Comparison of ENCODE assay signal across 10 mouse cellular contexts in the genomic region with DNA sequence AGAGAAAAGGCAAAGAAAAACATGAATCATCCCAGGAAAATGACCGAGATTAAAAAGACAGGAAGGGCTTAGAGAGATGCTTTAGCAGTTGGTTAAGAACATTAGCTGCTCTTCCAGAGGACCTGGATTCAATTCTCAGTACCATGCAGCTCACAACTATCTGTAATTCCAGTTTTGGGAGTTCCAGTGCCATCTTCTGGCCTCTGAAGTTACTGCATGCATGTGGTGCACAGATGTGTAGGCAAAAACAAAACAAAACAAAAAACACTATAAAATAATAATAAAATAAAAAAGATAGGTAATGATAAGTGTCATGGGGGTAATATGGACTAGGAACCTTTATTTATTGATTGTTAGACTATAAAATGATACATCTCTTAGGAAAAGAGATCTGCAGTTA. TPM values are rescaled to one million over a fixed set of nuclear protein-coding genes. Genes with fewer than 3 reads are reported as not detected.
DNase-seq lines count a peak whose midpoint lies in the region; ATAC-seq and TF ChIP-seq lines count a peak whose summit lies in the region.
"Had no signal": no experiment of that assay in that cellular context is flagged by ENCODE, and none has a peak within 500 bp of the region (broad histone marks: within the 10 kb centered on the region; RNA-seq: fewer than 3 reads in every experiment).

No protein-coding gene starts in this region.

- no peak for TF ChIP-seq POLR2A in brain, embryonic 14.5 days (IDR thresholded peaks at IDR 0.05; ENCODE audit: borderline replicate concordance, extremely low read depth, insufficient read depth, insufficient read length, poor library complexity, severe bottlenecking)

- no peaks in the 10 kb centered on the region for H3K9me3 ChIP-seq in liver, embryonic 11.5 days (ENCODE audit: control insufficient read depth, low read length)

- WGBS in liver, embryonic 11.5 days, result 60% methylated on average over 1 of the region's 1 CpGs

- peak; percentile 22 for DNase-seq in adrenal gland, postnatal 14 days
- DNase-seq in adrenal gland, postnatal 25 days, result no peak
- DNase-seq in liver, result peak; percentile 26
- no peak for DNase-seq in liver, embryonic 11.5 days (ENCODE audit: low spot score)
- peak; percentile 5 for DNase-seq in brain, embryonic 14.5 days (ENCODE audit: low read depth)
- peak; percentile 65 for DNase-seq in naive thymus-derived CD4-positive, alpha-beta T cell, adult 2 months (ENCODE audit: low read depth)
- no peak for DNase-seq in right cerebral cortex, postnatal 25 days
- DNase-seq in spleen, postnatal 36 days (ENCODE audit: low spot score in 2 of 2), result no peak
- DNase-seq: cerebellum, adult 9-10 months had no signal

- no peak overlapping the region for H3K27ac ChIP-seq in liver, embryonic 11.5 days (ENCODE audit: low read depth, low read length)
- H3K27ac ChIP-seq: midbrain, embryonic 12.5 days had no signal

- no peaks in the 10 kb centered on the region for H3K36me3 ChIP-seq in liver, embryonic 11.5 days (ENCODE audit: control insufficient read depth, insufficient read depth, low read length)
- H3K36me3 ChIP-seq: midbrain, embryonic 12.5 days had no signal

- no peaks in the 10 kb centered on the region for H3K4me1 ChIP-seq in liver, embryonic 11.5 days (replicated peaks; ENCODE audit: control insufficient read depth, insufficient read depth, low read length)
- H3K4me1 ChIP-seq: midbrain, embryonic 12.5 days had no signal

- no peaks in the 10 kb centered on the region for H3K27me3 ChIP-seq in liver, embryonic 11.5 days (replicated peaks; ENCODE audit: control insufficient read depth, insufficient read depth, low read length)
- H3K27me3 ChIP-seq: midbrain, embryonic 12.5 days had no signal

- H3K4me2 ChIP-seq in liver, embryonic 11.5 days, result no peak overlapping the region
- H3K4me2 ChIP-seq: midbrain, embryonic 12.5 days had no signal

- TF ChIP-seq CTCF in brain, embryonic 14.5 days (IDR thresholded peaks at IDR 0.05; ENCODE audit: borderline replicate concordance, extremely low read depth, insufficient read depth, insufficient read length), result peak; percentile 30; the same call in 1 of the 2 replicates

- no peak for ATAC-seq in liver, embryonic 11.5 days (replicated peaks; ENCODE audit: low FRiP score)

- H3K4me3 ChIP-seq in liver, embryonic 11.5 days (ENCODE audit: low read depth, low read length), result no peak overlapping the region
- H3K4me3 ChIP-seq: midbrain, embryonic 12.5 days had no signal

- no peak overlapping the region for H3K9ac ChIP-seq in liver, embryonic 11.5 days (ENCODE audit: low read depth, low read length)
- H3K9ac ChIP-seq: midbrain, embryonic 12.5 days had no signal

RNA-seq across cellular contexts. Expression of gene Parp9, which starts 24.7 kb away (rescaled TPM):
- 13.8 and 16.1 TPM in 2 replicates for total RNA-seq in adrenal gland, postnatal 14 days (2021)
- 10.0 and 14.3 TPM in 2 replicates for total RNA-seq in adrenal gland, postnatal 25 days (2021)
- 4.1 and 5.7 TPM in 2 replicates for polyA plus RNA-seq in liver, embryonic 11.5 days (2014; fragmentation: Nextera tagmentation; extraction: Ambion mirVana)
- 1.4 TPM in 2 replicates for polyA plus RNA-seq in brain, embryonic 14.5 days (2012; rRNA removed)

RNA-seq across cellular contexts. Expression of gene Dtx3l, which starts 25.4 kb away (rescaled TPM):
- total RNA-seq in adrenal gland, postnatal 14 days (2021), result 9.4 and 11.7 TPM in 2 replicates
- 6.9 and 10.8 TPM in 2 replicates for total RNA-seq in adrenal gland, postnatal 25 days (2021)
- polyA plus RNA-seq in liver, embryonic 11.5 days (2014; fragmentation: Nextera tagmentation; extraction: Ambion mirVana), result 3.2 and 3.8 TPM in 2 replicates
- polyA plus RNA-seq in brain, embryonic 14.5 days (2012; rRNA removed), result 0.92 and 1.3 TPM in 2 replicates

RNA-seq across cellular contexts. Expression of gene Parp14, which starts 42.2 kb away (rescaled TPM):
- total RNA-seq in adrenal gland, postnatal 14 days (2021), result 10.0 and 15.4 TPM in 2 replicates
- 12.9 and 18.6 TPM in 2 replicates for total RNA-seq in adrenal gland, postnatal 25 days (2021)
- 0.70 and 1.3 TPM in 2 replicates for polyA plus RNA-seq in liver, embryonic 11.5 days (2014; fragmentation: Nextera tagmentation; extraction: Ambion mirVana)
- 0.26 and 0.38 TPM in 2 replicates for polyA plus RNA-seq in brain, embryonic 14.5 days (2012; rRNA removed)

Comparison
In these comparisons a context has a peak if more than half of its experiments do, and no peak if none do; other contexts are left out.
1. DNase-seq: peak in adrenal gland, postnatal 14 days (single experiment), liver (single experiment), brain, embryonic 14.5 days (single experiment) and naive thymus-derived CD4-positive, alpha-beta T cell, adult 2 months (single experiment); none in adrenal gland, postnatal 25 days (single experiment), liver, embryonic 11.5 days (single experiment), right cerebral cortex, postnatal 25 days (single experiment) and spleen, postnatal 36 days (0 of 2).